Mouse (Mus musculus) hindbrain, embryonic 16.5 days (tissue): Measurements from ENCODE around the gene Eif4e2. TPM values are rescaled to one million over a fixed set of nuclear protein-coding genes. Genes with fewer than 3 reads are reported as not detected.

ENCODE experiments used
- ATAC-seq: fragments of 200-750 bp; cut with Nextera tagmentation; 2 replicates; pipeline ENCODE4 v1.8.0; 2017; ENCODE audit warnings: moderate TSS enrichment, moderate library complexity
- H3K27ac ChIP-seq: fragments of 300-500 bp; sonication (generic); 2 replicates; pipeline ENCODE4 v1.5.1; 2014; ENCODE audit warnings: low read depth, mild to moderate bottlenecking, control low read depth, low read length, moderate library complexity
- H3K27me3 ChIP-seq: fragments of 300-500 bp; sonication (generic); replicated peaks from 2 replicates; pipeline ENCODE4 v1.6.1; 2014; ENCODE audit warnings: low read length; ENCODE audit not compliant: control insufficient read depth, insufficient read depth
- H3K36me3 ChIP-seq: fragments of 300-500 bp; sonication (generic); 2 replicates; pipeline ENCODE4 v1.6.1; 2014; ENCODE audit warnings: mild to moderate bottlenecking, low read length, moderate library complexity, mixed read lengths; ENCODE audit not compliant: control insufficient read depth, insufficient read depth
- H3K4me1 ChIP-seq: fragments of 300-500 bp; sonication (generic); 2 replicates; pipeline ENCODE4 v1.6.1; 2014; ENCODE audit warnings: low read depth, low read length; ENCODE audit not compliant: control insufficient read depth, insufficient read depth
- H3K4me2 ChIP-seq: fragments of 300-500 bp; sonication (generic); 2 replicates; pipeline ENCODE4 v1.6.1; 2014; ENCODE audit warnings: mild to moderate bottlenecking, low read length, control low read depth, moderate library complexity
- H3K4me3 ChIP-seq: fragments of 300-500 bp; sonication (generic); 2 replicates; pipeline ENCODE4 v1.5.1; 2014; ENCODE audit warnings: mild to moderate bottlenecking, low read length, control low read depth, moderate library complexity
- H3K9ac ChIP-seq: fragments of 300-500 bp; sonication (generic); 2 replicates; pipeline ENCODE4 v1.6.1; 2014; ENCODE audit warnings: low read depth, mild to moderate bottlenecking, control low read depth, low read length, moderate library complexity
- H3K9me3 ChIP-seq: fragments of 300-500 bp; sonication (generic); 2 replicates; pipeline ENCODE4 v1.6.1; 2014; ENCODE audit warnings: mild to moderate bottlenecking, low read length, moderate library complexity; ENCODE audit not compliant: control insufficient read depth
- WGBS: fragments of 180-500 bp; shearing (Covaris S2); extraction: QIAGEN DNeasy Blood & Tissue Kit; methylation state at CpG from one replicate; pipeline ENCODE4 v1.1.7; 2014; 5-methylcytosine and 5-hydroxymethylcytosine counted together
- polyA plus RNA-seq: library from polyadenylated mRNA; unstranded; fragments of >200 nt; fragmentation: Nextera tagmentation; extraction: Ambion mirVana; gene quantifications from 2 replicates; pipeline ENCODE4 v1.2.1, GENCODE M21; 2015

Eif4e2 gene
- polyA plus RNA-seq, 1 experiment from 2014 or later: 79.3 TPM

DNA sequence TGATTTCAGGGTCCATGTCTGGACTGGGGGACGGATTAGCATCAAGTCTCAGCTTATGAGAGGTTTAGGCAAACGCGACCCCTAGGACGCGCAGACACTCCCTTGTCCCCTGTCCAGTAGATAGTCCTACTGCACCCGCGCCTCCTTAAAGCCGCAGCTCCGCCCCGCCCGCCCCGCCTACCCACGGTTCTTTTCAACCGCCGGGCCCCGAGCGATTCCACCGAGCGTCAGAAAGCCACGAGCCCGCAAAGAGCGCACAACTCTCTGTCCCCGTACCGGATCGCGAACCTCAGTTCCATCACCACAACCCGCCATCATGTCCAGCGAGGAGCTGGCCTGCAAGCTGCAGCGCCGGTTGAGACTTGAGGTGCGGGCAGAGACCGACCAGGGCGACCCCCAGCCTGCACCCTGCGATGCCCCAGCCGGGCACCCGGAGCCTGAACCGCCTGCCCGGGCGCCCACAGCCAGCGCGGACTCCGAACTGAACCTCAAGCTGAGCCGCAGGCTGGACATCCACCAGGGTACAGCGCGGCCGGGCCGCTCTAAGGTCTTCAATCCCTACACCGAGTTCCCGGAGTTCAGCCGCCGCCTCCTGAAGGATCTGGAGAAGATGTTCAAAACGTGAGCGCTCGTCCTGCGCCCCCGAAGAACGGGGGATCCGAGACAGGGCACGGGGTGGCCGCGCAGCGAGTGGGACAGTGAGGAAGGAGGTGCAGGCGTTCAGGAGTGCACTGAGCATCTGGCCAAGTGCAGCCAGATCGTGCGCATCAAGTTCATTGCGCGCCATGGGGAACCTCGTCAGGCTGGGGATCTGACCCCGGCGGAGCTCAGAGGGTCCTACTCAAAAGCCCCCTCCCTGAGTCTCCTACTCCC, 50.7 kb downstream of the Eif4e2 start, which contains the start of gene Efhd1:
Gene Efhd1, plus strand, starts transcription at position 230 of the 873 bp plus-strand sequence.
- whole genome bisulfite sequencing: under 1% methylated on average over 70 of the region's 70 CpGs

DNA sequence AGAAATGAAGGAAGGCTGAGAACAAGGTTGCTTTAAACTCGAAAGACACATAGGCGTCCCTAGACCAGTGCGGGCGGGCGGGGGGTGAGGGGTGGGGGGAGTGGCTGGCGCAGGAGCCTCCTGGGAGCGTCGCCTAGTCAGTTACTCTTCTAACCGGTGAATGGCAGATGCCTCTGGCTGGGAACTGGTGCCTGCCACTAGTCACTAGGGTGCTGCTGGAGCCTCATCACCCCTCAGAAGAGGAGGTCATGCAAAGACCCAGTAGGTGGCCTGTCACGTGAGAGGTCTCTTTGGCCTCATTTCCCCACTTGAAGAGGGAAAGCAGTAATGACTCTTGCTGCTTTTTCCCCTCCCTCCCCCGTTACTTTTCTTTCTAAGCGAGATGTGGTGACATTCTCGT, 51.5 kb downstream of the Eif4e2 start:
- 1% methylated on average over 13 of the region's 13 CpGs for WGBS
- H3K36me3 ChIP-seq: no peaks in the 10 kb centered on the region
- peaks cover 21% of the 10 kb centered on the region for H3K4me1 ChIP-seq
- H3K9me3 ChIP-seq: no peaks in the 10 kb centered on the region
- no peak overlapping the region for H3K27ac ChIP-seq
- H3K4me2 ChIP-seq: peak overlapping the region; percentile 99
- no peak overlapping the region; the same call in 1 of the 2 replicates for H3K9ac ChIP-seq
- peaks cover 52% of the 10 kb centered on the region for H3K27me3 ChIP-seq
- H3K4me3 ChIP-seq: peak overlapping the region; percentile 59
- ATAC-seq: no peak

More for the DNA sequence above, 50.7 kb downstream of the Eif4e2 start, which contains the start of gene Efhd1:
- no peaks in the 10 kb centered on the region for H3K9me3 ChIP-seq
- H3K4me3 ChIP-seq: peak within 1 kb of the TSS; percentile 59
- peak within 1 kb of the TSS; percentile 99 for H3K4me2 ChIP-seq
- ATAC-seq: peak; percentile 67
- peaks cover 21% of the 10 kb centered on the region for H3K4me1 ChIP-seq
- H3K36me3 ChIP-seq: no peaks in the 10 kb centered on the region
- H3K27me3 ChIP-seq: peaks cover 52% of the 10 kb centered on the region
- H3K27ac ChIP-seq: no peak within 1 kb of the TSS
- peak within 1 kb of the TSS; percentile 69 for H3K9ac ChIP-seq

DNA sequence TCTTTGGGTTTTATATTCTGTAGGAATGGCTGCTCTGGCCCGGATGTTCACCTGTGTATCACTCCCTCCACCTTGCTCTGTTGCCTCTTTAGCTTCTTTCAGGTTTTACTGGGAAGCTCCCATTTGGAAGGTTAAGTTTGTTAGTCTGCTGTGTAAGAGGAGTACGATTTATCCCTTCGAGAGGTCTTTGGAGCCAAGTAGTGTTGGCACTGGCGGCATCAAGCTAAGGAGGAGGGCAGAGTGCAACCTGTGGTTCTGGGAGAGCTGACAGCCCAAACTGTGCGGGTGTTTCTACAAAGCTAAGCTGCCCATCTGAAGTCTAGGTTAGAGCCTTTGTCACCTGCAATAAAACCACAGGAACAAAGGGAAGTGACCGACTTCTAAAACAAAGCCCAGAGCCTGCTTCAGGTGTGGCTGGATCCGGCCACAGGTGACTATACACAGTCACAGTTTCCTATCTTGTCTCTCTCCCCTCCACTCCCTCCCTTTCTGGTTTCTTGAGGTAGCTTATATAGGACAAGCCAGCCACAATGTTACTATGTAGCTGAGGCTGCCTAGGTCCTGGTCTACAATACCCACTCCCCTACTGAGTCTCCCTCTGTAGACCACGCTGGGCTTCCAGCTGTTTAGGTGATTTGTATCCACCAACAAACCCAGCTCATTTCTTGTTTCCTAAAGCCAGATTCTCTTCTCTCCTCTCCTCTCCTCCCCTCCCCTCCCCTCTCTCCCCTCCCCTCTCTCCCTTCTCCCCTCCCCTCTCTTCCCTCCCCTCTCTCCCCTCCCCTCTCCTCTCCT, 52.8 kb downstream of the Eif4e2 start:
- no peak overlapping the region for H3K4me3 ChIP-seq
- no peaks in the 10 kb centered on the region for H3K36me3 ChIP-seq
- H3K4me2 ChIP-seq: no peak overlapping the region
- H3K4me1 ChIP-seq: peaks cover 30% of the 10 kb centered on the region
- no peak overlapping the region for H3K27ac ChIP-seq
- peaks cover 49% of the 10 kb centered on the region for H3K27me3 ChIP-seq
- 35% methylated on average over 8 of the region's 8 CpGs for WGBS
- no peak overlapping the region for H3K9ac ChIP-seq
- ATAC-seq: no peak
- H3K9me3 ChIP-seq: no peaks in the 10 kb centered on the region

DNA sequence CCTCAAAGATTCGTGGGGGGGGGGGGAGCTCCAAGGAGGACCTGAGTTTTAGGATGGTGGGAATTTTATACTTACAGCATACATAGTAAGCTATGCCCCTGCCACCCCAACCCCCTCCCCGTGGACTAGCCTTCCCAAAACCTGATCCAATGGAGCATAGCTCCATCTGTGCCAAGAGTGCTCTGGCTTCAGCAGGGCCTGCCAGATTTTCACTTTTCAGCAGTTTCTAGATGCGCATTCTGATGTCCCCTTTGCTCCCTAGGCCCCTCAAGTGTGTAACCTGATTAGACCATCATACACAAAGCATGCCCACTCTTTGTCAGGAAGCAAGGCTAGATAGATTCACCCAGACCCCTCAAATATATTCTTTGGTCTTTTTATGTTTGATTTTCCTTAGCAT, 56.5 kb downstream of the Eif4e2 start:
- ATAC-seq: no peak
- Histone ChIP-seq H3K4me1 (peaks cover 15% of the 10 kb centered on the region), H3K36me3 (no peaks in the 10 kb centered on the region), H3K4me3 (no peak overlapping the region), H3K27me3 (peaks cover 24% of the 10 kb centered on the region), H3K9ac (no peak overlapping the region), H3K4me2 (no peak overlapping the region), H3K27ac (no peak overlapping the region), H3K9me3 (no peaks in the 10 kb centered on the region)
- 24% methylated on average over 3 of the region's 3 CpGs for WGBS

- peaks cover 18% of the 10 kb centered on the region for H3K27me3 ChIP-seq
- H3K4me2 ChIP-seq: no peak overlapping the region
- no peak overlapping the region for H3K27ac ChIP-seq
- WGBS: 15% methylated on average over 17 of the region's 20 CpGs
- no peaks in the 10 kb centered on the region for H3K36me3 ChIP-seq
- H3K4me1 ChIP-seq: peaks cover 11% of the 10 kb centered on the region
- H3K9me3 ChIP-seq: no peaks in the 10 kb centered on the region
- H3K4me3 ChIP-seq: no peak overlapping the region
- no peak for ATAC-seq
- no peak overlapping the region for H3K9ac ChIP-seq
These were observed 57.1 kb downstream of the Eif4e2 start for GRCm38 (mm10) chr1:87270641-87271467.

GRCm38 (mm10) chr1:87271596-87271995, 57.9 kb downstream of the Eif4e2 start:
- H3K9ac ChIP-seq: no peak overlapping the region
- WGBS: 68% methylated on average over 1 of the region's 1 CpGs
- ATAC-seq: no peak

GRCm38 (mm10) chr1:87272462-87272861, 58.7 kb downstream of the Eif4e2 start:
- Histone ChIP-seq H3K4me2 (no peak overlapping the region), H3K27ac (no peak overlapping the region), H3K4me3 (no peak overlapping the region), H3K9ac (no peak overlapping the region), H3K36me3 (no peaks in the 10 kb centered on the region), H3K4me1 (peaks cover 11% of the 10 kb centered on the region), H3K9me3 (no peaks in the 10 kb centered on the region), H3K27me3 (peaks cover 9% of the 10 kb centered on the region)
- 72% methylated on average over 3 of the region's 3 CpGs for WGBS
- no peak for ATAC-seq

More at GRCm38 (mm10) chr1:87271596-87271995, 57.9 kb downstream of the Eif4e2 start:
- Histone ChIP-seq H3K27ac (no peak overlapping the region), H3K4me3 (no peak overlapping the region), H3K4me2 (no peak overlapping the region), H3K27me3 (peaks cover 12% of the 10 kb centered on the region), H3K36me3 (no peaks in the 10 kb centered on the region), H3K4me1 (peaks cover 11% of the 10 kb centered on the region), H3K9me3 (no peaks in the 10 kb centered on the region)

DNA sequence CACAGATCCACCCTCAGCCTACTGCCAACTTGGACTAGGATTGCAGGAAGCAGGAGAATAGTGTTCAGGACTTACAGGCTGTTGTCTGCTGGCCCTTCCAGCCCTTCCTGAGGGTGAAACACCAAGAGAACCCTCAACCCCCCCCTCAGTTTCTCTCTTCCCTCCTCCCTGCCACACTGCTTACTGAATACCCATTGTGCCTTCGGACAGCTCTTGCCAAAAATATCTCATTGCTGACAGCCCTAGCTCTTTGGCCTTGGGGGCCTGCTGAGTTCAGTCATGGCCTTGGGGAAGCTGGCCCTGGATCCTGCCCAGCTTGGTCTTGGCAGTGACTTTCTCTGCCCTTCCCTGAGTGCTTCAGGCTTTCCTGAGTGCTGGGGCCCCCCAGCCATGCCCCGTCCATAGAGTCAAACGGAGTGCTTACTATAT, 59.8 kb downstream of the Eif4e2 start:
- Histone ChIP-seq H3K9ac (no peak overlapping the region), H3K4me2 (no peak overlapping the region), H3K36me3 (no peaks in the 10 kb centered on the region), H3K4me1 (peaks cover 11% of the 10 kb centered on the region), H3K27me3 (peaks cover 2% of the 10 kb centered on the region), H3K27ac (peak overlapping the region; percentile 45; the same call in 1 of the 2 replicates), H3K4me3 (no peak overlapping the region), H3K9me3 (no peaks in the 10 kb centered on the region)
- WGBS: 60% methylated on average over 3 of the region's 3 CpGs
- peak; percentile 84 for ATAC-seq
